Mouse (Mus musculus) G1E (cell line): ENCODE data around the gene Slc35c2.

Source experiments
- CTCF ChIP-seq: IDR thresholded peaks from 2 replicates; pipeline ENCODE4 v1.5.1; 2012; ENCODE audit warnings: low read depth, low read length, inconsistent platforms, mixed read lengths
- GATA1 ChIP-seq: IDR thresholded peaks from 2 replicates; pipeline ENCODE4 v1.6.1; 2012; ENCODE audit warnings: borderline replicate concordance, low read length, inconsistent platforms, mixed read lengths
- GATA2 ChIP-seq: IDR thresholded peaks from 2 replicates; pipeline ENCODE4 v1.6.1; 2012; ENCODE audit warnings: low read depth, low read length, inconsistent platforms, borderline replicate concordance

DNA sequence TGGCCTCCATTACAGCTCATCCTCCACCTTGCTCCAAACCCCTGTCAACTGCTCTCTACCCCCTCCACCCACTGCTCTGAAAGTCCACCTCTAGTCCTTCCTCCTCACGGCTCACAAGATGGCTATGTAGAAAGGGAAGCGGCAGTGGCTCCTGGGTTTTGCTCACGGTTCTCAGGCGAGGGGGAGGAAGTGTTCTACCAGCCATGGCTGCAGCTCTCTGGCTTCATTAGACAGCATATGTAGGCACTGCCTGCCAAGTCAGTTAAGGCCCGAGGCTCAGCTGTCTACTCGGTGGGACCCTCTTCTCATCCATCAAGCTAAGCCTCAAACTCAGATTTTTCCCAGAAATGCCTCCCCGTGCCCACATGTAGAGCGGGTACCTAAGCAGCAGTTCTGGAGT, 12.8 kb upstream of the Slc35c2 start:
- TF ChIP-seq CTCF (no peak), GATA1 (no peak), GATA2 (no peak)
